Mouse (Mus musculus) limb, embryonic 12.5 days (tissue): ENCODE data around the gene Sdhc. TPM values are rescaled to one million over a fixed set of nuclear protein-coding genes. Genes with fewer than 3 reads are reported as not detected.
A peak's percentile ranks its signal among the peaks of the same experiment; 100 is the strongest.
"Not testable (repeated sequence)": the region's sequence is repeated elsewhere in the genome, so short reads cannot be mapped to it uniquely, and the experiment has no call there.

ENCODE experiments used
- ATAC-seq: fragments of 200-750 bp; cut with Nextera tagmentation; 2 replicates; pipeline ENCODE4 v1.8.0; 2017; ENCODE audit warnings: low read depth, moderate TSS enrichment; ENCODE audit not compliant: insufficient number of reproducible peaks, insufficient read depth, low FRiP score, low TSS enrichment
- H3K27ac ChIP-seq: fragments of 300-500 bp; sonication (generic); 2 replicates; pipeline ENCODE4 v1.5.1; 2016; ENCODE audit warnings: mild to moderate bottlenecking, moderate library complexity
- H3K27me3 ChIP-seq: fragments of 300-500 bp; sonication (generic); 2 replicates; pipeline ENCODE4 v1.6.1; 2016; ENCODE audit warnings: mild to moderate bottlenecking, moderate library complexity
- H3K36me3 ChIP-seq: fragments of 300-500 bp; sonication (generic); 2 replicates; pipeline ENCODE4 v1.6.1; 2016; ENCODE audit warnings: mild to moderate bottlenecking, moderate library complexity
- H3K4me1 ChIP-seq: fragments of 300-500 bp; sonication (generic); replicated peaks from 2 replicates; pipeline ENCODE4 v1.6.1; 2016
- H3K4me2 ChIP-seq: fragments of 300-500 bp; sonication (generic); 2 replicates; pipeline ENCODE4 v1.6.1; 2016; ENCODE audit warnings: mild to moderate bottlenecking, moderate library complexity
- H3K4me3 ChIP-seq: fragments of 300-500 bp; sonication (generic); replicated peaks from 2 replicates; pipeline ENCODE4 v1.5.1; 2016; ENCODE audit warnings: mild to moderate bottlenecking
- H3K9ac ChIP-seq: fragments of 300-500 bp; sonication (generic); replicated peaks from 2 replicates; pipeline ENCODE4 v1.6.1; 2016; ENCODE audit warnings: mild to moderate bottlenecking, moderate library complexity
- H3K9me3 ChIP-seq: fragments of 300-500 bp; sonication (generic); 2 replicates; pipeline ENCODE4 v1.6.1; 2016; ENCODE audit warnings: mild to moderate bottlenecking, moderate library complexity
- WGBS: fragments of 180-500 bp; shearing (Covaris S2); methylation state at CpG from one replicate; pipeline ENCODE4 v1.1.7; 2016; 5-methylcytosine and 5-hydroxymethylcytosine counted together
- polyA plus RNA-seq: library from polyadenylated mRNA; unstranded; fragments of >200 nt; fragmentation: Nextera tagmentation; extraction: Ambion mirVana; gene quantifications from 2 replicates; pipeline ENCODE4 v1.2.1, GENCODE M21; 2016

Sdhc gene
- polyA plus RNA-seq, 1 experiment from 2014 or later: 182 TPM

- Histone ChIP-seq H3K9ac (no peak overlapping the region), H3K4me3 (no peak overlapping the region), H3K4me2 (no peak overlapping the region), H3K4me1 (peaks cover 14% of the 10 kb centered on the region; the same call in 1 of the 2 replicates), H3K27ac (no peak overlapping the region), H3K9me3 (no peaks in the 10 kb centered on the region), H3K27me3 (no peaks in the 10 kb centered on the region), H3K36me3 (no peaks in the 10 kb centered on the region)
- no peak for ATAC-seq
Measured at GRCm38 (mm10) chr1:171097136-171097535, 53.3 kb downstream of the Sdhc start.

GRCm38 (mm10) chr1:171096110-171096964 is 54.1 kb downstream of the Sdhc start:
- Histone ChIP-seq H3K4me2 (peak overlapping the region; percentile 46), H3K4me1 (peaks cover 14% of the 10 kb centered on the region; the same call in 1 of the 2 replicates), H3K27me3 (no peaks in the 10 kb centered on the region), H3K4me3 (0 out of 2 replicates have a peak overlapping the region, but pooled peaks have one; percentile 3), H3K27ac (no peak overlapping the region), H3K9ac (no peak overlapping the region), H3K9me3 (no peaks in the 10 kb centered on the region), H3K36me3 (no peaks in the 10 kb centered on the region)
- 0 out of 2 replicates have a peak, but pooled peaks have one; percentile 34 for ATAC-seq
- 19% methylated on average over 10 of the region's 10 CpGs for WGBS

GRCm38 (mm10) chr1:171094424-171094823 is 56.0 kb downstream of the Sdhc start:
- Histone ChIP-seq H3K27me3 (peaks cover 2% of the 10 kb centered on the region; the same call in 1 of the 2 replicates), H3K4me3 (no peak overlapping the region), H3K4me1 (peaks cover 14% of the 10 kb centered on the region; the same call in 1 of the 2 replicates), H3K9me3 (no peaks in the 10 kb centered on the region), H3K4me2 (no peak overlapping the region), H3K9ac (no peak overlapping the region), H3K27ac (no peak overlapping the region), H3K36me3 (no peaks in the 10 kb centered on the region)
- no peak for ATAC-seq
- WGBS: 58% methylated on average over 4 of the region's 4 CpGs

- Histone ChIP-seq H3K9ac (no peak overlapping the region), H3K27ac (no peak overlapping the region), H3K9me3 (no peaks in the 10 kb centered on the region), H3K4me3 (no peak overlapping the region), H3K27me3 (peaks cover 19% of the 10 kb centered on the region), H3K4me1 (0 out of 2 replicates have a peak, but pooled peaks cover 9% of the 10 kb centered on the region), H3K36me3 (no peaks in the 10 kb centered on the region), H3K4me2 (no peak overlapping the region)
- WGBS: 73% methylated on average over 2 of the region's 2 CpGs
- no peak for ATAC-seq
Measured at GRCm38 (mm10) chr1:171090761-171091160, 59.6 kb downstream of the Sdhc start.

- H3K27me3 ChIP-seq: peaks cover 24% of the 10 kb centered on the region
- 88% methylated on average over 1 of the region's 1 CpGs for WGBS
- H3K4me3 ChIP-seq: no peak overlapping the region
- no peak overlapping the region for H3K9ac ChIP-seq
- no peaks in the 10 kb centered on the region for H3K9me3 ChIP-seq
- no peak overlapping the region for H3K27ac ChIP-seq
- 0 out of 2 replicates have a peak, but pooled peaks cover 9% of the 10 kb centered on the region for H3K4me1 ChIP-seq
- no peaks in the 10 kb centered on the region for H3K36me3 ChIP-seq
- no peak overlapping the region for H3K4me2 ChIP-seq
- no peak for ATAC-seq
Measured at GRCm38 (mm10) chr1:171089891-171090290, 60.5 kb downstream of the Sdhc start.

GRCm38 (mm10) chr1:171088237-171088869 is 62.0 kb downstream of the Sdhc start:
- WGBS: 5% methylated on average over 10 of the region's 10 CpGs

GRCm38 (mm10) chr1:171085718-171086117 is 64.7 kb downstream of the Sdhc start:
- WGBS: 0% methylated on average over 26 of the region's 26 CpGs
- H3K4me3 ChIP-seq: peak overlapping the region; percentile 48

More at GRCm38 (mm10) chr1:171088237-171088869, 62.0 kb downstream of the Sdhc start:
- not testable (repeated sequence) for H3K27ac ChIP-seq, H3K36me3 ChIP-seq, H3K4me1 ChIP-seq, H3K9me3 ChIP-seq, H3K9ac ChIP-seq, ATAC-seq
- Histone ChIP-seq H3K4me2 (peak overlapping the region; percentile 41), H3K4me3 (0 out of 2 replicates have a peak overlapping the region, but pooled peaks have one; percentile 6), H3K27me3 (peaks cover 27% of the 10 kb centered on the region)

GRCm38 (mm10) chr1:171081512-171082231 is 68.7 kb downstream of the Sdhc start:
- not testable (repeated sequence) for H3K9me3 ChIP-seq, H3K4me3 ChIP-seq, H3K36me3 ChIP-seq, H3K27ac ChIP-seq, H3K4me2 ChIP-seq, H3K9ac ChIP-seq, H3K4me1 ChIP-seq
- peaks cover 45% of the 10 kb centered on the region for H3K27me3 ChIP-seq
- ATAC-seq: peak; percentile 4; the same call in 1 of the 2 replicates
- WGBS: 34% methylated on average over 12 of the region's 17 CpGs

More at GRCm38 (mm10) chr1:171085718-171086117, 64.7 kb downstream of the Sdhc start:
- Histone ChIP-seq H3K9ac (peak overlapping the region; percentile 51), H3K27ac (no peak overlapping the region), H3K4me2 (peak overlapping the region; percentile 80), H3K9me3 (no peaks in the 10 kb centered on the region), H3K4me1 (0 out of 2 replicates have a peak, but pooled peaks cover 9% of the 10 kb centered on the region), H3K27me3 (peaks cover 36% of the 10 kb centered on the region), H3K36me3 (no peaks in the 10 kb centered on the region)
- no peak for ATAC-seq

GRCm38 (mm10) chr1:171079825-171080224 is 70.6 kb downstream of the Sdhc start:
- H3K4me2 ChIP-seq, H3K27ac ChIP-seq, H3K4me3 ChIP-seq, ATAC-seq, H3K36me3 ChIP-seq, H3K4me1 ChIP-seq, H3K9me3 ChIP-seq, H3K9ac ChIP-seq: not testable (repeated sequence)
- WGBS: no CpG with 5 or more reads among the region's 43 CpGs
- peaks cover 36% of the 10 kb centered on the region for H3K27me3 ChIP-seq

- not testable (repeated sequence) for H3K9ac ChIP-seq, H3K4me1 ChIP-seq, H3K4me3 ChIP-seq, H3K9me3 ChIP-seq, H3K27ac ChIP-seq, H3K36me3 ChIP-seq, H3K4me2 ChIP-seq
- 0% methylated on average over 1 of the region's 35 CpGs for whole genome bisulfite sequencing
- ATAC-seq: peak; percentile 28; the same call in 1 of the 2 replicates
- peaks cover 36% of the 10 kb centered on the region for H3K27me3 ChIP-seq
Measured at GRCm38 (mm10) chr1:171079345-171079744, 71.1 kb downstream of the Sdhc start.

GRCm38 (mm10) chr1:171078419-171078818 is 72.0 kb downstream of the Sdhc start:
- H3K4me3 ChIP-seq, H3K9me3 ChIP-seq, H3K4me1 ChIP-seq, ATAC-seq, H3K36me3 ChIP-seq, H3K9ac ChIP-seq, H3K27ac ChIP-seq: not testable (repeated sequence)
- peaks cover 44% of the 10 kb centered on the region for H3K27me3 ChIP-seq
- H3K4me2 ChIP-seq: 0 out of 2 replicates have a peak overlapping the region, but pooled peaks have one; percentile 42
- WGBS: 23% methylated on average over 12 of the region's 12 CpGs
